Mouse (Mus musculus): ENCODE results near the gene Dusp27.

Gene Dusp27

DNA sequence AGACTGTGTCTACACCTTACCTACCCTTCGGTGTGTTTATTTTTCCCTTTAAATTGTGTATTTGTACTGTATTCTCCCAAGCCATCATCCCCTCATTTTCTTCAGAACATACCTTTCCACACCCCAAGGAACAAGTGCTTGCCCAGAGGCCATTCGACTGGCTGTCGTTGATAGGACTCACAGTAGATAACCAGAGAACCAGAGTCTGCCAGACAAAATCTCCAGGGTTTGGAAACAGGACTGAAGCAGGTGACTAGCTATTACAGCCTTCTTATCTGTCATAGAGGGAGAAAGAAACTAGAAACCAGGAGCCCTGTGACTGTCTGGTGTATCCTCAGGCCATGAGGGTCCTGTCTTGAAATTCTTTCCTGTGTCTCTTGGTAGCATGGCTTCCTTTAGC, 22.9 kb downstream of the Dusp27 start:
- DNase-seq (ENCODE audit: low read depth in 1 of 2, low spot score in 2 of 2), result no peak

DNA sequence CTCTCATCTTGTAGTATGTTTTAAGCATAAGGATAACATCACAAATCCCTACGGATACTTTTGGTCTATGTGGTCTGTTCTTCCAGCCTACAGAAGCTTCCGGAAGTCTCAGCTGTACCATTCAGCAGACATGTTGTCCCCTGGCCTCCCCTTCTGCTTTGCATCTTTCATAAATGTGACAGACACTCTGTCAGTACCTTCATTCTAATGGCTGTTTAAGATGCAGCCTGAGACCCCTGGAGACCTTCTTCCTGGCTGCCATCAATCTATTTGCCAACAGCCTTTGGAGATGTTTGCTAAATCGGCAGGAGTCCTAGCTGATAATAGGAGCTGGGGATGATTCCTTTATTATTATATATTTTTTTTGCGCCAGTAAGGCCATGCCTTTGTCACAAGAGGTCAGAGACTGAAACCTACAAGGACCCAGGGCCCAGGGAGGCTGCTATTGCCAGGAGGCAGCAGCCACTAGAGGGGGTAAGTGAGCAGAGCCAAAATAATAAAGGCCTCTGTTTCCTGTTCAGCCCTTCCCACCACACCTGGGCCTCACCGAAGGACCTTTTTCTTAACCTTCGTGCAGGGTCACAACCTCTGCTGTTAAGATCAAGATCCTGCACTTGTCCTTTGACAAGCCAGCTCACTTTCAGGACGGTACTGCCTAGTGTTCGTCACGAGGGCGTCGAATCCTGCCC, 24.7 kb downstream of the Dusp27 start:
- DNase-seq (ENCODE audit: low read depth in 1 of 2, low spot score in 2 of 2), result no peak

DNA sequence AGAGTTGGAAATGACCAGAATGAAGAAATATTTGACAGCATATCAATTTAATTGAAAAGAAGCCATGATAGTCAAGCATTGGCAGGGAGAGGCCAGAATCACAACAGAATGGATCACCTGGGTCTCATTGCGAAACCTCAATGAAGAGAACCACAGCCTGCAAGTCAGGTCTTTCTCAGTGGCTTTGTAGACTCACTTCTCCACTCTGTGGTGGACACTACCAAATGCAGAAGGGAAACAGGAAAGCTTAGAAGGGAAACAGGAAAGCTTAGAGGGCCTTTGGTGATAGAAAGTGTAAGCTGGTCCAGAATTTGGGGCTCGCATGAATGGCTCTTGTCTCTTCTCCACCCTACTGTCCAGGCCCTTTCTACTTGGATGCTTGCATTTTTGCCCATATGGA, 29.6 kb downstream of the Dusp27 start:
- no peak for DNase-seq (ENCODE audit: low read depth in 1 of 2, low spot score in 2 of 2)

DNA sequence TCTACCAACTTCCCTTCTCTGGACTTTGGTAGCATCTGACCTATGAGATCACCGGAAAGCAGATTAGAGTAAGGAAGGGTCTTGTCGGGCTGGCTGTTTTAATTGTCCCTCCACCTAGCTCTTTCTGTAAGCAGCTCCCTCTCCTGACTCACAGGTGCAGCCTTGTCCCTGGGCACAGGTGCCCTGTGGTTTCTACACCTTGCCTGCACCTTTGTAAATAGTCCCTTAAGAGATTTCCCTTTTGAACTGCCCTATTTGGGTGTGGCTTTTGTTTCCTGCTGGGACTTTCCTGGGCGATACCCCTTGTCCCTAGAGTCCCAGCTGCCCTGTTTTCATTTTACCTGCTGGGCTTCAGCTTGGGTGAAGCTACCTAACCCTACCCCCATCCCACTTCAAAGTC, 33.3 kb downstream of the Dusp27 start:
- DNase-seq (ENCODE audit: low read depth in 1 of 2, low spot score in 2 of 2), result no peak

- DNase-seq (ENCODE audit: low read depth in 1 of 2, low spot score in 2 of 2), result no peak
Observed at GRCm38 (mm10) chr1:166090306-166090705, 37.4 kb downstream of the Dusp27 start.

DNA sequence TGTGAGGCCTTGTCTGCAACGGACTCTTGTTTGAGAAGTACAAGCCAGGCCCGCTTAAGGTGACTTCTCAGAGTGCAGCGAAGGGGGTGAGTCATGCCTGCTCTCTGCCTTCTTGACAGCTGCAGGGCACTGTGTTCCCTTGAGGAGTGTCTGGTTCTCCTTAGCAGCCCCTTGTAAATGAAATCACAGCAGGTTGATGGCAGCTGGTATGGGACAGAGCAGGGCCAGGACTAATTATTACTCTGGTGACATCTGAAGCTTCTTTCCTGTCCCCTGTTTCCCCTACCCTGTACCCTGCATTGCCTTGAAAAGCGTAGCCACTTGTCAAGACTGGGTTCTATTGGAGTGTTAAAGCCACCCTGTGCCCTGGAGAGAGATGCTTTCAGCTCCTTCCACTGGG, 38.0 kb downstream of the Dusp27 start:
- no peak for DNase-seq (ENCODE audit: low read depth in 1 of 2, low spot score in 2 of 2)

- no peak for DNase-seq (ENCODE audit: low read depth in 1 of 2, low spot score in 2 of 2)
Observed at GRCm38 (mm10) chr1:166089337-166089736, 38.4 kb downstream of the Dusp27 start.

GRCm38 (mm10) chr1:166088446-166089170, 39.1 kb downstream of the Dusp27 start:
- DNase-seq (ENCODE audit: low read depth in 1 of 2, low spot score in 2 of 2), result no peak

- DNase-seq (ENCODE audit: low read depth in 1 of 2, low spot score in 2 of 2), result no peak
Observed at GRCm38 (mm10) chr1:166077052-166077735, 50.5 kb downstream of the Dusp27 start.

DNA sequence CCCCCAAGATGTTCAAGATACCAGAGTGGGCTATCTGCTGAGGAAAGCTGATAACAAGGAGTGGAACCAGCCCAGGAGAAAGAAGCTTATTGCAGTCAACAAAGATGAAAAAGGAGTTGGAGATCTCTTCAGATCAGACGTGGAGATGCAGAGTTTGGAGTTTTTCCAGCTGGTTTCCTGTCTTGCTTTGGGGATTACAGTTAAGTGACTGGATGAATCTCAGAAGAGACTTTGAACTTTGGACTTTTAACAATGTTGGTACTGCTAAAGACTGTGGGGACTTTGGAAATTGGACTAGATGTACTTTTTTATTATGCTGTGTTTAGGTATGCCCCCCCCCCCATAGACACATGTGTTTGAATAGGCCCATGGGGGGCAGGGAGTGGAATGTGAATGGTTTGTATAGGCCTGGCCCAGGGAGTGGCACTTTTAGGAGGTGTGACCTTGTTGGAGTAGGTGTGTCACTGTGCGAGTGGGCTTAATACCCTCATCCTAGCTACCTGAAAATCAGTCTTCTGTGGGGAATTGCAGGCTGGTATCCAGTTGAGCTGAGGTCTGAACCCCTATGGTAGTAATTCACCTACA, 59.8 kb downstream of the Dusp27 start:
- DNase-seq (ENCODE audit: low read depth in 1 of 2, low spot score in 2 of 2), result no peak

DNA sequence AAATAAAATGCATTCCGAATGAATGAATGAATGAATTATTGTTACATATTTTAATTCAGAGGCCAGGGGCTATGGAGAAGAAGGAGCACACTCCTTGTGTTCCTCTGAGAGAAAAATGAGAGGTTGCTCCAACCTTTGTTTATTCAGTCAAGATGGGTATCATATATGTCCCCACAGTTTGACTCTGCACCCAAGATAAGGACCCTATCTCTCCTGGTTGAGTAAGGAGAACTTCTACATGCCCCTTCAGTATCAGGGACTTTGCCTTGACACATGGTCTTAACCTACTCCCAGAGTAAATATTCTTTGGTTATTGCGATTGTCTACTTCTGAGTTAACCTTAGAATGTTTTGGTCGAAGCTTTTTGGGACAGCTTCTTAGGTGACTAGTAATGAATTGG, 63.9 kb downstream of the Dusp27 start:
- no peak for DNase-seq (ENCODE audit: low read depth in 1 of 2, low spot score in 2 of 2)

- DNase-seq (ENCODE audit: low read depth in 1 of 2, low spot score in 2 of 2), result no peak
Observed at GRCm38 (mm10) chr1:166061532-166061931, 66.2 kb downstream of the Dusp27 start.

DNA sequence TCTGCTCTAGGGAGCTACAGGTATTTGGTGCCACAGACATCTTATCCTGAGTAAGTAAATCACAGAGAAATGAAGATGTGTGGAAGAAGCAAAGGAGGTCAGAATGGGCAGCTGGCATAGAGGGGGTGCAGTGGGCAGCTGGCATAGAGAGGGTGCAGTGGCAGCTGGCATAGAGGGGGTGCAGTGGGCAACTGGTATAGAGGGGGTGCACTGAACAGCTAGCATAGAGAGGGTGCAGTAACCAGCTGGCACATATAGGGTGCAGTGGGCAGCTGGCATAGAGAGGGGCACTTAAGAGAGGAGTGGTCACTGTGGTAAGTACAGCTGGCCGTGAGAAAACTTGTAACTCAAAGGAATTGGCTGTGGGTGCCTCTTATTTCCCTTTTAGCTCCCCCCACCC, 67.3 kb downstream of the Dusp27 start:
- DNase-seq (ENCODE audit: low read depth in 1 of 2, low spot score in 2 of 2), result no peak

DNA sequence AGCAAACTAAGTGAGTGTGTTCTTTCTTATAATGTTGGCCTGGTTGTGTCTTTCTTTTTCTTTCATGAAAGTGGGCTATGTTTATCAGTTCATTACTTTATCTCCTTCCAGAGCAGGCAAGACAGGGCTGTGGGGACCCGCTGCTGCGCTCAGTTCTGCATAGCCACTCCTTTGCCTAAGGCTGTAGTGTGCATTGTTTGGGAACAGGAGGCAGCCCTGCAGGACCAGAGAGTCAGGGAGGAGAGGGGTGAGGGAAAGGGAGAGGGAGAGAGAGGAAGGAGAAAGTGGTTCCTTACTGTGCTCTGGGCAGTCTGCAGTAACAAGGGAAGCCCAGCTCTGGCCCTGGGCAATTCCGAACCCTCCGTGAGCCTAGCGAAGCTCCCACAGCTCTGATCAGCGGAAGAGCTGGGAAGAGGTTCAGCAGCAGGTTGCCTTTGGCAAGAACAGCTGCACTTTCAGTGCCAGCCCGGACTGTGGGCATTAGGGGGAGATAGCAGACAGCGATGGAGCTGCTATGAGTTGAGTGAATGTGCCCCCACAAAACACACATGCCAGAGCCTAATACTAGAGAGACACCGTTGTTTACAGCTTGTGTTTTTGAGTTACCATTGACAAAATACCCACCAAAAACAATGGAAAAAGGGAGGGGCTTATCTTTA, 71.5 kb downstream of the Dusp27 start:
- no peak for DNase-seq (ENCODE audit: low read depth in 1 of 2, low spot score in 2 of 2)

DNA sequence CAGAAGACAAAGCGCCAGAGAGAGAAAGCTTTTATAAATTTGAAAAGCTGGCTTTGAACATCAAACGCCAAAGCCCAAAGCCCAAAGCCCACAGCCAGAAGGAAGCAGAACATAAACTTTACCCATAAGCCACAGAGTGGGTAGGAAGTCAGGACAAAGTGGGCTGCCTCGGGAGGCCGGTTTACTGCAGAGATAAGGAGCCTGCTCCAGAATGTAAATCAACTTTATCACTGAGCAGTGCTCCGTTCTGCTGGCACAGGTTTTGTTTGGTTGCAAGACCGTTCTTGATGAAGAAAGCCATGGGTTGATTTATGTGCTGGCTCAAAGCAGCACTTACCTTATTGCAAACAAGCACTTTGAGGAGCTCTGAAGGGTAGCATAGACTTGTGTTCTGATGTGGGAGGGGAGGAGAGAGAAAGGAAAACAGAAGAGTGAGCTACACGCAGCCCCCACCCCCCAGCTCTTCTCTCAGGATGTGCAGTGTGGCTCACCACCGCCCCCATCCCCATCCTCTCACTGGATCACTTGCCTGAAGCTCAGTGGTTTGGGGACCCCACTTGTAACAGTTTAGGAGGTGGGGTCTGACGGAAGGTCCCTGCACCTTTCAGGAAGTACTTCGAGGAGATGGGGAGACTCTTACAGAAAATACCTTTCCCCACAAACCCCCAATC, 74.3 kb downstream of the Dusp27 start:
- no peak for DNase-seq (ENCODE audit: low read depth in 1 of 2, low spot score in 2 of 2)

- DNase-seq (ENCODE audit: low read depth in 1 of 2, low spot score in 2 of 2), result no peak
Observed at GRCm38 (mm10) chr1:166049046-166049827, 78.5 kb downstream of the Dusp27 start.

GRCm38 (mm10) chr1:166048230-166048911, 79.4 kb downstream of the Dusp27 start:
- no peak for DNase-seq (ENCODE audit: low read depth in 1 of 2, low spot score in 2 of 2)

Measured in monocyte, adult 2 months (primary cell).